Mouse (Mus musculus) activated CD4-positive, CD25-positive, alpha-beta regulatory T cell, adult 9 weeks (primary cell): Measurements from ENCODE around the gene Calb2. TPM values are rescaled to one million over a fixed set of nuclear protein-coding genes. Genes with fewer than 3 reads are reported as not detected.

Experiments
- polyA plus RNA-seq: library from polyadenylated mRNA; unstranded; fragments of 100-300 nt; shearing (Covaris generic); gene quantifications from one replicate; pipeline ENCODE4 v1.2.1, GENCODE M21; 2017

Gene Calb2
- not detected for polyA plus RNA-seq

GRCm38 (mm10) chr8:110168046-110168445, at the start of gene Calb2:
TSS of gene Calb2 (minus strand) at chr8:110168210.

DNA sequence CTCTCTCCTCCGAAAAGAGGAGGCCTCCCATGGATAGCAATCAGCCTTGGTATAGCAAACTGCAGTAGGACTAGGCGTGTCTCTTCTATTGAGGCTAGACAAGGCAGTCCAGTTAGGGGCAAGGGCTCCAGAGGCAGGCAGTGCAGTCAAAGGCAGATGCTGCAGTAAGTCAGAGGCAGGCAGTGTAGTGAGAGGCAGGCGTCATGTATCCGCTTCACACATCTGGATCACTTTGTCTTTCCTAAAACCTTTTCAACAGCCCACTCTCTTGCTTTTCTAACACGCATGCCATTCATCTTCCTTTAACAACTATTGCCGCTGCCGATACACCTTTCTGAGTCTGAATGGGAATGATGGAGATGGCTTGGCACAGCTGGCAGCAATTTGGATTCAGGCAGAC, 47.4 kb upstream of the Calb2 start, which contains the start of gene Cmtr2:
Gene Cmtr2 (plus strand): TSS at position 301 of the 400 bp plus-strand sequence.

GRCm38 (mm10) chr8:110102653-110103052, 65.4 kb downstream of the Calb2 start, which contains the start of gene Gm17720:
TSS of gene Gm17720 (minus strand) at chr8:110102753.

GRCm38 (mm10) chr8:110100907-110101306, 67.1 kb downstream of the Calb2 start, which contains the start of gene Gm21964:
TSS of gene Gm21964 (plus strand) at chr8:110101207.

Other genes starting within 250 kb of the Calb2 start
- gene Marveld3, start 206.0 kb downstream of the Calb2 start, polyA plus RNA-seq = not detected
- not detected for gene Tat, start 177.8 kb downstream of the Calb2 start, polyA plus RNA-seq
- not detected for gene Chst4, start 128.5 kb downstream of the Calb2 start, polyA plus RNA-seq
- 2.7 TPM for gene Zfp612, start 88.5 kb downstream of the Calb2 start, polyA plus RNA-seq
- gene Gm21964, start 67.0 kb downstream of the Calb2 start, polyA plus RNA-seq = not detected
- gene Gm17720, start 65.5 kb downstream of the Calb2 start, polyA plus RNA-seq = not detected
- 11.4 TPM for gene Cmtr2, start 47.5 kb upstream of the Calb2 start, polyA plus RNA-seq
- gene Hydin, start 98.8 kb upstream of the Calb2 start, polyA plus RNA-seq = 0.04 TPM